ENCODE assay signal across 8 mouse cellular contexts in the genomic region with DNA sequence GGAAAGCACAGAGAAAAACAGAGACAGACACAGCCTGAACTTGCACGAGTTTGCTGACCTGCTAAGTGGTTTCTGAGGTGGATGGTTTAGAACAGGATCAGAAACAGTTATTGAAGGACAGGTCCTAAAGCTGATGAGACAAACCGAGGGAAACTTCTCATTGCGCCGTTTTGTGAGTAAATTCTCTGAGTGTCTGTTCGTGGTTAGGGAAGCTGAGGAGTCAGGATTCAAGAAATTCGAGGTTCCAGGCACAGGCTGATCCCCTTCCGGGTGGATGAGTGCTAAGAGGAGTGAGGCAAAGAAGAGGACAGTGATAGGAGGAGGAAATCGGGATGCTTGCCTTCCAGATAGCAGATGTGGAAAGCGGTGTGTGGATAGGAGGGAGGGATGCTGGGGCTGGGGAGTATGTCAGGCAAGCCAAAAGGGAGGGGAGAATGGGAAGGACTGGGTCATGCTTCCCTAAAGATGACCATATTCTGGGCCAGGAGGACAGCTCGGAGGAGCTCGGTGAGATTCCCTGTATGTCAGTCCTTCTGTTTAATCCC. TPM values are rescaled to one million over a fixed set of nuclear protein-coding genes. Genes with fewer than 3 reads are reported as not detected.
DNase-seq lines count a peak whose midpoint lies in the region; ATAC-seq lines count a peak whose summit lies in the region.

No protein-coding gene starts in this region.

- no peak for ATAC-seq in heart, embryonic 13.5 days (ENCODE audit: extremely low read depth, insufficient number of reproducible peaks, low FRiP score, low TSS enrichment)

- no peak for DNase-seq in heart, adult 18-20 months
- DNase-seq in adipocyte (ENCODE audit: low spot score): peak; percentile 46
- peak; percentile 30 to 43 for DNase-seq in heart, postnatal 10 days
- no peak for DNase-seq in ovary, adult 18-20 months (ENCODE audit: low spot score)
- DNase-seq in left cerebral cortex, adult 9 months (ENCODE audit: low spot score in 2 of 2): no peak
- DNase-seq in T-cell, adult 2 months (ENCODE audit: low spot score): no peak

- no peaks in the 10 kb centered on the region for H3K9me3 ChIP-seq in heart, embryonic 13.5 days

- intact Hi-C loops in heart, postnatal 10 days (cut with DNase I): loop anchor here (2.0 kb wide), 1 partner anchor 15 kb away; no protein-coding TSS in a partner anchor

- 24% methylated on average over 11 of the region's 11 CpGs for WGBS in heart, embryonic 13.5 days
- WGBS in macrophage (ENCODE audit: missing documents): 47% methylated on average over 11 of the region's 11 CpGs

- 0 out of 2 replicates have a peak, but pooled peaks cover 3% of the 10 kb centered on the region for H3K27me3 ChIP-seq in heart, embryonic 13.5 days (replicated peaks)

- H3K4me2 ChIP-seq in heart, embryonic 13.5 days: peak overlapping the region; percentile 96

- no peaks in the 10 kb centered on the region for H3K79me2 ChIP-seq in macrophage (ENCODE audit: inconsistent target)

- H3K4me1 ChIP-seq in heart, embryonic 13.5 days: peaks cover 69% of the 10 kb centered on the region

- H3K27ac ChIP-seq in heart, embryonic 13.5 days (replicated peaks): peak overlapping the region; percentile 88
- H3K27ac ChIP-seq in macrophage: no peak overlapping the region

- peak overlapping the region; percentile 83 for H3K9ac ChIP-seq in heart, embryonic 13.5 days

- peak overlapping the region; percentile 69 for H3K4me3 ChIP-seq in heart, embryonic 13.5 days
- peak overlapping the region; percentile 40; the same call in 1 of the 2 replicates for H3K4me3 ChIP-seq in macrophage (ENCODE audit: inconsistent target)

- peaks cover 3% of the 10 kb centered on the region; the same call in 1 of the 2 replicates for H3K36me3 ChIP-seq in heart, embryonic 13.5 days
- H3K36me3 ChIP-seq in macrophage (ENCODE audit: inconsistent target): no peaks in the 10 kb centered on the region

RNA-seq across cellular contexts. Expression of a gene that starts 0.8 kb away (rescaled TPM):
- 8.9 and 9.3 TPM in 2 replicates for polyA plus RNA-seq in heart, embryonic 13.5 days (2015; fragmentation: Nextera tagmentation; extraction: Ambion mirVana)
- total RNA-seq in heart, adult 18-20 months (2021): 1 to 10 TPM; 6.6 to 9.0 TPM
- total RNA-seq in heart, postnatal 10 days (2021): 10 to 100 TPM; 14.0 to 16.0 TPM
- 10 to 100 TPM in 18 of 26 experiments, 1 to 10 TPM in 8; 1.4 to 54.4 (median 20.2) TPM for total RNA-seq in macrophage (2018; cell fraction: chromatin; rRNA removed)
- 10 to 100 TPM in 15 of 26 experiments, 1 to 10 TPM in 11; 2.5 to 82.6 (median 12.6) TPM for total RNA-seq in macrophage (2018; cell fraction: cytosol; rRNA removed)
- 10 to 100 TPM in 18 of 26 experiments, 1 to 10 TPM in 8; 2.4 to 66.7 (median 20.1) TPM for total RNA-seq in macrophage (2018; cell fraction: nucleus; rRNA removed)
- polyA plus RNA-seq in macrophage (2018): 1.2 to 3.4 TPM (median 1.7 TPM) in 3 replicates

RNA-seq across cellular contexts. Expression of a gene that starts 12.6 kb away (rescaled TPM):
- 98.1 and 104 TPM in 2 replicates for polyA plus RNA-seq in heart, embryonic 13.5 days (2015; fragmentation: Nextera tagmentation; extraction: Ambion mirVana)
- 10 to 100 TPM; 77.6 to 84.0 TPM for total RNA-seq in heart, adult 18-20 months (2021)
- 100 to 1,000 TPM; 100 to 101 TPM for total RNA-seq in heart, postnatal 10 days (2021)
- total RNA-seq in macrophage (2018; cell fraction: chromatin; rRNA removed): 100 to 1,000 TPM; 120 to 363 (median 230) TPM
- 10 to 100 TPM; 47.8 to 94.3 (median 66.1) TPM for total RNA-seq in macrophage (2018; cell fraction: cytosol; rRNA removed)
- 100 to 1,000 TPM in 25 of 26 experiments, 10 to 100 TPM in 1; 95.7 to 252 (median 134) TPM for total RNA-seq in macrophage (2018; cell fraction: nucleus; rRNA removed)
- 53.9 to 215 TPM (median 57.4 TPM) in 3 replicates for polyA plus RNA-seq in macrophage (2018)

RNA-seq across cellular contexts. Expression of a gene that starts 31.4 kb away (rescaled TPM):
- 1.9 and 2.0 TPM in 2 replicates for polyA plus RNA-seq in heart, embryonic 13.5 days (2015; fragmentation: Nextera tagmentation; extraction: Ambion mirVana)
- total RNA-seq in heart, adult 18-20 months (2021): under 1 TPM in 1 of 2 experiments, not detected in 1; 0.35 TPM
- total RNA-seq in heart, postnatal 10 days (2021): 1 to 10 TPM; 1.1 to 1.2 TPM
- total RNA-seq in macrophage (2018; cell fraction: chromatin; rRNA removed): 1 to 10 TPM; 1.4 to 4.4 (median 2.5) TPM
- total RNA-seq in macrophage (2018; cell fraction: cytosol; rRNA removed): under 1 TPM in 24 of 26 experiments, not detected in 2; 0.07 to 0.34 (median 0.16) TPM
- 1 to 10 TPM in 25 of 26 experiments, under 1 TPM in 1; 0.81 to 6.3 (median 2.3) TPM for total RNA-seq in macrophage (2018; cell fraction: nucleus; rRNA removed)
- 0.16 to 0.59 TPM (median 0.16 TPM) in 3 replicates for polyA plus RNA-seq in macrophage (2018)

RNA-seq across cellular contexts. Expression of a gene that starts 38.6 kb away (rescaled TPM):
- polyA plus RNA-seq in heart, embryonic 13.5 days (2015; fragmentation: Nextera tagmentation; extraction: Ambion mirVana): 47.2 and 49.5 TPM in 2 replicates
- total RNA-seq in heart, adult 18-20 months (2021): 10 to 100 TPM in 1 of 2 experiments, 1 to 10 TPM in 1; 8.7 to 10.6 TPM
- total RNA-seq in heart, postnatal 10 days (2021): 10 to 100 TPM; 21.1 TPM
- 10 to 100 TPM; 40.0 to 87.8 (median 68.5) TPM for total RNA-seq in macrophage (2018; cell fraction: chromatin; rRNA removed)
- total RNA-seq in macrophage (2018; cell fraction: cytosol; rRNA removed): 10 to 100 TPM in 24 of 26 experiments, 1 to 10 TPM in 2; 8.9 to 16.9 (median 13.9) TPM
- total RNA-seq in macrophage (2018; cell fraction: nucleus; rRNA removed): 10 to 100 TPM; 25.2 to 94.1 (median 39.9) TPM
- polyA plus RNA-seq in macrophage (2018): 14.2 to 24.9 TPM (median 20.1 TPM) in 3 replicates

RNA-seq across cellular contexts. Expression of a gene that starts 47.8 kb away (rescaled TPM):
- polyA plus RNA-seq in heart, embryonic 13.5 days (2015; fragmentation: Nextera tagmentation; extraction: Ambion mirVana): 3.7 and 4.2 TPM in 2 replicates
- 1 to 10 TPM; 2.6 to 2.8 TPM for total RNA-seq in heart, adult 18-20 months (2021)
- total RNA-seq in heart, postnatal 10 days (2021): 1 to 10 TPM; 4.6 to 5.9 TPM
- 100 to 1,000 TPM in 13 of 26 experiments, 10 to 100 TPM in 11, 1 to 10 TPM in 2; 8.2 to 252 (median 93.8) TPM for total RNA-seq in macrophage (2018; cell fraction: chromatin; rRNA removed)
- total RNA-seq in macrophage (2018; cell fraction: cytosol; rRNA removed): 10 to 100 TPM; 23.1 to 86.6 (median 55.7) TPM
- 100 to 1,000 TPM in 15 of 26 experiments, 10 to 100 TPM in 11; 18.0 to 263 (median 107) TPM for total RNA-seq in macrophage (2018; cell fraction: nucleus; rRNA removed)
- polyA plus RNA-seq in macrophage (2018): 44.6 to 74.8 TPM (median 53.2 TPM) in 3 replicates

Comparison
In these comparisons a context has a peak if more than half of its experiments do, and no peak if none do; other contexts are left out.
1. DNase-seq: peak in adipocyte (single experiment) and heart, postnatal 10 days (2 of 2); none in heart, adult 18-20 months (0 of 2), ovary, adult 18-20 months (single experiment), left cerebral cortex, adult 9 months (0 of 2) and T-cell, adult 2 months (single experiment).